Comparison of ENCODE assay signal across 8 mouse cellular contexts in the genomic region with DNA sequence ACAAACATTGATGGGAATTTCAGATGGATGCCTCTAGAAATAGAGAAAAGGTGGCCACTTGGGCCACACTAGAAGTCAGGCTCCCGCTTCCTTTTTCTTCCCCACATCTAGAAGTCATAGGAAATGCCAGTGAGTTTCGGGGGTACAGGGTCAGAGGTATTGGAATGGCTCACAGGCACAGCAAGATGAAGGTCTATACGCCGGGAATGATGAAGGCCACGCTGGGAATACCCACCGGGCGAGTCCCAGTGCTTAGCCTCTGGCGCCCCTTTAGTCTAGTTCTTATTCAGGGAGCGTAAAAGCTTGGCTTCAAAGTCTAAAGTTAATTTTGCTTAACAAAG. TPM values are rescaled to one million over a fixed set of nuclear protein-coding genes. Genes with fewer than 3 reads are reported as not detected.
DNase-seq lines count a peak whose midpoint lies in the region; ATAC-seq and TF ChIP-seq lines count a peak whose summit lies in the region.

No protein-coding gene starts in this region.

- peaks cover 8% of the 10 kb centered on the region for H3K36me3 ChIP-seq in heart, embryonic 10.5 days
- 0 out of 2 replicates have a peak, but pooled peaks cover 3% of the 10 kb centered on the region for H3K36me3 ChIP-seq in ES-Bruce4 (ENCODE audit: control insufficient read depth, insufficient read depth, low read length, poor library complexity, severe bottlenecking)
- H3K36me3 ChIP-seq in hindbrain, embryonic 10.5 days: peaks cover 12% of the 10 kb centered on the region; the same call in 1 of the 2 replicates

- no peak for TF ChIP-seq EP300 in ES-Bruce4 (IDR thresholded peaks at IDR 0.05; ENCODE audit: insufficient read depth, low read depth, low read length)

- H3K27ac ChIP-seq in heart, embryonic 10.5 days: peak overlapping the region; percentile 96
- peak overlapping the region; percentile 87 for H3K27ac ChIP-seq in ES-Bruce4 (ENCODE audit: insufficient read depth, low read length)
- H3K27ac ChIP-seq in hindbrain, embryonic 10.5 days: peak overlapping the region; percentile 97

- DNase-seq in heart, embryonic 10.5 days (ENCODE audit: low spot score): no peak
- DNase-seq in heart, adult 9 months (ENCODE audit: low spot score in 2 of 2): no peak
- DNase-seq in hindbrain, embryonic 10.5 days (ENCODE audit: low spot score): no peak
- DNase-seq in right cerebral cortex, postnatal 14 days: no peak
- no peak for DNase-seq in layer of hippocampus, postnatal 10 days (ENCODE audit: low spot score in 2 of 2)
- DNase-seq in ovary, adult 18-20 months (ENCODE audit: low spot score): no peak

- no peaks in the 10 kb centered on the region for H3K9me3 ChIP-seq in heart, embryonic 10.5 days
- no peaks in the 10 kb centered on the region for H3K9me3 ChIP-seq in ES-Bruce4 (replicated peaks; ENCODE audit: control insufficient read depth, insufficient read depth, low read length, poor library complexity, severe bottlenecking)
- H3K9me3 ChIP-seq in hindbrain, embryonic 10.5 days: no peaks in the 10 kb centered on the region

- no peak for TF ChIP-seq POLR2A in ES-Bruce4 (IDR thresholded peaks at IDR 0.05; ENCODE audit: insufficient read depth, low read length)

- peaks cover 16% of the 10 kb centered on the region for H3K4me1 ChIP-seq in heart, embryonic 10.5 days
- no peaks in the 10 kb centered on the region for H3K4me1 ChIP-seq in ES-Bruce4 (ENCODE audit: control insufficient read depth, insufficient read depth, low read length)
- H3K4me1 ChIP-seq in hindbrain, embryonic 10.5 days (replicated peaks): peaks cover 21% of the 10 kb centered on the region

- under 1% methylated on average over 9 of the region's 9 CpGs for WGBS in heart, embryonic 10.5 days
- under 1% methylated on average over 9 of the region's 9 CpGs for WGBS in hindbrain, embryonic 10.5 days

- peak overlapping the region; percentile 74 for H3K4me3 ChIP-seq in heart, embryonic 10.5 days
- H3K4me3 ChIP-seq in ES-Bruce4 (ENCODE audit: low read depth, low read length): peak overlapping the region; percentile 92
- H3K4me3 ChIP-seq in hindbrain, embryonic 10.5 days: peak overlapping the region; percentile 70

- H3K27me3 ChIP-seq in heart, embryonic 10.5 days (ENCODE audit: insufficient read depth, poor library complexity, severe bottlenecking): no peaks in the 10 kb centered on the region
- no peaks in the 10 kb centered on the region for H3K27me3 ChIP-seq in ES-Bruce4 (ENCODE audit: control insufficient read depth, insufficient read depth, low read length, poor library complexity, severe bottlenecking)
- H3K27me3 ChIP-seq in hindbrain, embryonic 10.5 days (ENCODE audit: insufficient read depth, poor library complexity, severe bottlenecking): no peaks in the 10 kb centered on the region

- TF ChIP-seq CTCF in ES-Bruce4 (IDR thresholded peaks at IDR 0.05; ENCODE audit: low read depth, low read length): no peak

- ATAC-seq in megakaryocyte progenitor cell, adult 5-6 weeks (replicated peaks; ENCODE audit: poor library complexity): peak; percentile 0; the same call in 1 of the 2 replicates

- peak overlapping the region; percentile 90 for H3K9ac ChIP-seq in ES-Bruce4 (ENCODE audit: low read depth, poor library complexity, severe bottlenecking)

RNA-seq across cellular contexts. Expression of a gene that starts 0.4 kb away (rescaled TPM):
- polyA plus RNA-seq in heart, embryonic 10.5 days (2016; fragmentation: Nextera tagmentation; extraction: Ambion mirVana): 29.9 and 31.4 TPM in 2 replicates
- 40.5 and 40.8 TPM in 2 replicates for polyA plus RNA-seq in ES-Bruce4 (2011; ENCODE audit: insufficient read depth, insufficient read length, low read depth, missing spikeins)
- polyA plus RNA-seq in hindbrain, embryonic 10.5 days (2016; fragmentation: Nextera tagmentation; extraction: Ambion mirVana): 42.5 and 43.7 TPM in 2 replicates
- 16.4 and 17.4 TPM in 2 replicates for total RNA-seq in megakaryocyte progenitor cell, adult 5-6 weeks (2015)
- total RNA-seq in megakaryocyte progenitor cell, adult 5-6 weeks (2017): 12.1 and 12.2 TPM in 2 replicates
- total RNA-seq in layer of hippocampus, postnatal 10 days (2021): 10 to 100 TPM; 15.5 to 15.8 TPM

RNA-seq across cellular contexts. Expression of a gene that starts 4.2 kb away (rescaled TPM):
- 0.25 and 0.48 TPM in 2 replicates for polyA plus RNA-seq in heart, embryonic 10.5 days (2016; fragmentation: Nextera tagmentation; extraction: Ambion mirVana)
- polyA plus RNA-seq in ES-Bruce4 (2011; ENCODE audit: insufficient read depth, insufficient read length, low read depth, missing spikeins): 4.7 and 5.7 TPM in 2 replicates
- polyA plus RNA-seq in hindbrain, embryonic 10.5 days (2016; fragmentation: Nextera tagmentation; extraction: Ambion mirVana): not detected in 2 replicates
- 0.22 and 0.27 TPM in 2 replicates for total RNA-seq in megakaryocyte progenitor cell, adult 5-6 weeks (2015)
- total RNA-seq in megakaryocyte progenitor cell, adult 5-6 weeks (2017): 0.25 TPM in 1 of 2 replicates, not detected in the other
- under 1 TPM in 1 of 2 experiments, not detected in 1; 0.85 TPM for total RNA-seq in layer of hippocampus, postnatal 10 days (2021)

RNA-seq across cellular contexts. Expression of a gene that starts 19.5 kb away (rescaled TPM):
- polyA plus RNA-seq in heart, embryonic 10.5 days (2016; fragmentation: Nextera tagmentation; extraction: Ambion mirVana): 220 and 255 TPM in 2 replicates
- 62.9 and 68.4 TPM in 2 replicates for polyA plus RNA-seq in ES-Bruce4 (2011; ENCODE audit: insufficient read depth, insufficient read length, low read depth, missing spikeins)
- 252 and 259 TPM in 2 replicates for polyA plus RNA-seq in hindbrain, embryonic 10.5 days (2016; fragmentation: Nextera tagmentation; extraction: Ambion mirVana)
- total RNA-seq in megakaryocyte progenitor cell, adult 5-6 weeks (2015): 151 and 152 TPM in 2 replicates
- total RNA-seq in megakaryocyte progenitor cell, adult 5-6 weeks (2017): 132 and 144 TPM in 2 replicates
- total RNA-seq in layer of hippocampus, postnatal 10 days (2021): 10 to 100 TPM; 75.5 to 78.5 TPM

RNA-seq across cellular contexts. Expression of a gene that starts 32.4 kb away (rescaled TPM):
- polyA plus RNA-seq in heart, embryonic 10.5 days (2016; fragmentation: Nextera tagmentation; extraction: Ambion mirVana): 10.8 and 11.0 TPM in 2 replicates
- polyA plus RNA-seq in ES-Bruce4 (2011; ENCODE audit: insufficient read depth, insufficient read length, low read depth, missing spikeins): 29.7 and 35.9 TPM in 2 replicates
- 14.6 and 19.3 TPM in 2 replicates for polyA plus RNA-seq in hindbrain, embryonic 10.5 days (2016; fragmentation: Nextera tagmentation; extraction: Ambion mirVana)
- total RNA-seq in megakaryocyte progenitor cell, adult 5-6 weeks (2015): 9.6 and 9.8 TPM in 2 replicates
- 6.8 and 8.6 TPM in 2 replicates for total RNA-seq in megakaryocyte progenitor cell, adult 5-6 weeks (2017)
- total RNA-seq in layer of hippocampus, postnatal 10 days (2021): 10 to 100 TPM; 25.6 to 29.3 TPM

RNA-seq across cellular contexts. Expression of a gene that starts 34.3 kb away (rescaled TPM):
- polyA plus RNA-seq in heart, embryonic 10.5 days (2016; fragmentation: Nextera tagmentation; extraction: Ambion mirVana): 0.11 and 3.9 TPM in 2 replicates
- not detected in 2 replicates for polyA plus RNA-seq in ES-Bruce4 (2011; ENCODE audit: insufficient read depth, insufficient read length, low read depth, missing spikeins)
- not detected in 2 replicates for polyA plus RNA-seq in hindbrain, embryonic 10.5 days (2016; fragmentation: Nextera tagmentation; extraction: Ambion mirVana)
- total RNA-seq in megakaryocyte progenitor cell, adult 5-6 weeks (2015): not detected in 2 replicates
- total RNA-seq in megakaryocyte progenitor cell, adult 5-6 weeks (2017): not detected in 2 replicates
- not detected for total RNA-seq in layer of hippocampus, postnatal 10 days (2021)
